Mouse (Mus musculus) cerebellum, postnatal 25 days (tissue): ENCODE data around the gene Angptl2.
A peak's percentile ranks its signal among the peaks of the same experiment; 100 is the strongest.

Source experiments
- DNase-seq, 2 experiments: peaks; one replicate each; pipeline ENCODE4 v3.0.0; 2021; ENCODE audit warnings: mixed read lengths in 2 of 2

Gene Angptl2

DNA sequence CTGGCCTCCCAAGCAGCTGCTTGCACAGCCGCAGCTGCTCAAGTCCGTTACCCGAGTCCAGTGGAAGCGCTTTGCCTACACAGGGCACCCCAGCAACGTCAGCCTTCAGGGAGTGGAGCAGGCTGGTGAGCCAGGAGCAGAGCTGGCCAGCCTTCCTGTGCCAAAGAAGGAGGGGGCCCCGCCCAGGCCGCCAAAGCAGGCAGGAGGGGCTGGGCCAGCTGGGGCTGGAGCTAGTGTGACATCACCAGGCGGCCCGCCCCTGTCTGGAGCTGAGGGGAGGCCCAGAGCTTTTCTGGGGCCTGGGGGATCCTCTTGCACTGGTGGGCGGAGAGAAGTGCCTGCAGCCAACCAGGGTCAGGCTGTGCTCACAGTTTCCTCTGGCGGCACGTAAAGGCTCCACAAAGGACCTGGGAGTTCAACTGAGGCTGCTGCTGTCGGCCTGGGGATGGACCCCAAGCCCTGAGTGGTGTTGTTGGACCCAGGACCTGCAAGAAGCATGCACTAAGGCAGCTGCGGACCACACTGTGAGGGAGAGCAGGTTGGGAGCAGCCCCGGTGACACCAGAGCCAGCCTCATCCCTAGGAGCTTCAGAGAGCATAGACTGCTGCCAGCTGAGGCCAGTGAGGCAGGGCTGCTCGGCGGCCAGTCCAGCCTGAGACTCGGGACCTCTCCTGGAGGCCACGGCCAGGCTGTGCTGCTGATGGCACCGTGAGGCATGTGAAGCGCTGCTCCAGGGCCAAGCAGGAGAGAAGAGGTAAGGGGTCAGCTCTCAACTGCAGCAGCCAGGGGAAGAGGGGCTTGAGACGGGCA is at the start of gene Angptl2:
TSS of gene Angptl2 (plus strand) at position 370 of the 810 bp plus-strand sequence.
- DNase-seq = peak; percentile 80 to 85

DNA sequence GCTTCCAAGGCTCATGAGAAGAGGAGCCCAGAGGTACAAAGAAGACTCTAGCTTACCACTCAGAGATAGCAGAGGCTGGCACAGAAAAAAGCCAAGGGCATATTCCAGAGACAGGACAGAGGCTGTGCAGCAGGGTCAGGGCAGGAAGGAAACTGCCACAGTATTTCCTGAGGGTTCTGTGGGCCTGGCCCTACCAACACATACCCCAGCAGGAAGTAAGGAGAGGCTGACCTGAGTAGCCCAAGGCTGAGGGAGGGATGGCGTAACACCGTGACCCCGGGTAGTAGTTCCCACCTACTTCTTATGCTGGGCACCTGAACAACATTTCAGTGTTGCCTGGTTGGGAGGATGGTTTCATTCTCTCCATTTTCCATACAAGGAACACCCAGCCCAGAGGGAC is 48.8 kb upstream of the Angptl2 start:
- no peak for DNase-seq

DNA sequence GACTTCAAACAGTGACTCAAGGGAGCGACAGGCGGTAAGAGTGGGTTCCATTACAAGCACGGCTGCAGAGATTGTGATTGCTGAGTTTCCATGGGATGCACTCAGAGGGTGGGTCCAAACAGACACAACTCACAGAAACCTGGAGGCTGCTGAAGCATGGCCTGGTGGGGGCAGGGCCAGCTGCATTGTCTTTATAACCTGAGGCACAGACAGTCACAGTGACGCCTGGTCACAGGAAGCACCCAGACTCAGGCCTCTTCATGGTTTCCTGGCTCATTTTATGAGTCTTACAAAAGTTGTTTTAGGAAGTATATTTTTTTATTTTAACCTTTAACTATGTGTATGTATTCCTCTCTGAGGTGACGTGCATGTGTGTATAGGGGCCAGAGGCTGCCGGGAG is 46.4 kb upstream of the Angptl2 start:
- DNase-seq = no peak

DNA sequence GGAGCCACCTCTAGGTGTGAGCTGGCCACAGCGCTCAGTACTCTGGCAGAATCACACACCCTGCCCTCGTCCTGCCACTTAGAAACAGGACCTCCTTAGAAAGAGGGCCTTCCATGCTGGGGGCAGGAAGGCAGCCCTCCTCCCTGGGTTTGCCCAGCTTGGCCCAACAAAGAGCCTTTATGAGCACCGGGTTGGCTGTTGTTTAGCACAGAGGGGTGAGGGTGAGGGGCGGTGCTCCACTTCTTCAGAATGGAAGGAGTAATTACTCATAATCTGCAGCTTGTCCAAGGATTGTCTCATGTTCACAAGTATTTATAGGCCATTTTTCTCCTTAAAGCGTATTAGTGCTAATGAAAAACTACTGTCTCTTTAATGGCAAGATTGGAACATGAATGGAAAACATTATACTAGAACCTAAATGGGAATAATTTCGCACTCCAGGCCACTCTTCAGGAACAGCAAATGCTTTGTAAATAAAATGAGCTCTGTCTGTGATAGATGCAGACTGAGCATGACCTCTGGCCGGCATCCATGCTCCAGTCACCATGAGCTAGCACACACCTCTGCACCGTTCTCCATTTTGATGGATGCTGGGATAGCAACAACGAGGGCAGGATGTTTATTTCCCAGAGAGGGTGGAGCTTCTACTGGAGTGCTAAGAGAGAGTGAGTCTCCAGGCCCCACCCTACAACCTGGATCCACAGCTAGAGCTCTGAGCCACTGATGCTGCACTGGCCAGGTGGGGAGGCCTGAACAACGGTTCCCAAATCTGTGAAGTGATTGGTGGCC is 44.9 kb upstream of the Angptl2 start:
- DNase-seq = no peak

DNA sequence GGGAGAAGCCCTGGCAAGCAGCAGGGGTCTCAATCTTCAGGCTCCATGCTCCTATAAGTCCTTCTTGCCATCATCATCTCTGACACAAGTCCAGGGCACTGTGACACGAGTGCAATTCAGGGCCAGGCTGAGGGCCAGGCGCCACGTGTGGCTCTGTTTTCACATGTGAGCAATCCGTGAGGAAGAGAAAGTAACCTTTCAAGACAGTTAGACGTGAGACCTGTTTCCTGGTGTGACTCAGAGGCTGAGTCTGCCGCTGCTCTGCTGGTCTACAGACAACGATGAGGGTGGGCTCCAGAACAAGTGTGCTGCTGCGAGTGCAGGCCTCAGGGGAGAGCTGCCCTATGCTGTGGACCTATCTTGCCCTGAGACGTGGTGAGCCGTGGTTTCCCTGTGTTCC is 42.7 kb upstream of the Angptl2 start:
- DNase-seq = no peak

DNA sequence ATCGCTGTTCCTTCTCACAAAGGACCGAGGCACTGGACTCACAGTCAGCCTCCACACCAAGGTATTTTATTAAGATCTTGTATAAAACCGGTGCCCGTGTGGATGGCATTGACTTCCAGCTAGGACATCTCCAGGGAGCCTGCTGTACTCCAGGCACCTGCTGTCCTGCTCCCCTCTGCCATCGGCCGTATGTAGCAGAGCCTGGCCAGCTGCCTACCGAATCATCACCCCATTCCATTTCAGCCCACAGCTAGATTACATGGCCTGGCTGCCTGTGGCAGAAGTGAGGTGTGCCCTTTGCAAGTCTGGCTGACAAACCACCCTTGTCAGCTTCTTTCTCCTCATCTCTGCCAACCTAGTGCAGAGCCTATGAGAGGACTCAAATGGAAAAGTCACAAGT is 42.2 kb upstream of the Angptl2 start:
- no peak for DNase-seq

DNA sequence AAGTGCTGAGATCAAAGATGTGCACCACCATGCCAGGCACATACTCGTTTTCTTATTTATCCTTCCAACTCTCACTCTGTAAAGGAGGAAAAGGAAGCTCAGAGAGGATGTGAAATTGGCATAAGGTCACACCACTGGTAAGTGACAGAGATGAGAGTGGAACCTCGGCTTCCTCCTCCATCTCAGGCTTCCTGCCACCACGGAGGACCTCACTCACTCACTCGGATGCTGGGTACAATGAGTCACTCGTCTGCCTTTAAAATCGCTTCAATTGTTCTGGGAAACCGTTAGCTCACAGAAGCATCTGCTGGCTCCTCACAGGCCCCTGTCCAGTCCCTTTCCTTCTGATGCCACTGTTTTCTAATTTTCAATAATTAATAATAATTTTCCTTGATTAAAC is 39.4 kb upstream of the Angptl2 start:
- DNase-seq = no peak

DNA sequence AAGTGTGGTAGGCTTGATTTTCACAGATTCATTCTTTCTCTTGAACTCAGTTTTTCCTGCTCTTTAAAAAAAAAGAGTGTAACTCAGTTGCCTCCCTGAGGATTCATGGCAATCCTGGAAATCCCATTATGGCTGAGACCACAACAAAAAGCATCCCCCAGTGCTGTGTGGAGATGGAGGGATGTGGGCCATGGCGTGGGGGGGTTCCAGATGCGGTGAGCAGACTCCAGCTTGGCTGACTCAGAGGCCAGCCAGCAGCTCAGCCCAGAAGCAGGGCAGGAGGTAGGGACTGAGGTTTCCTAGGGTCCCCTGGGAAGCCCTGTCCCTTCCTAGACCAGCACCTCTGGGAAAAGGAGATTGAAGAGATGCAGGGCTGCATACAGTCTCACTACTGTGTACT is 38.9 kb upstream of the Angptl2 start:
- no peak for DNase-seq

DNA sequence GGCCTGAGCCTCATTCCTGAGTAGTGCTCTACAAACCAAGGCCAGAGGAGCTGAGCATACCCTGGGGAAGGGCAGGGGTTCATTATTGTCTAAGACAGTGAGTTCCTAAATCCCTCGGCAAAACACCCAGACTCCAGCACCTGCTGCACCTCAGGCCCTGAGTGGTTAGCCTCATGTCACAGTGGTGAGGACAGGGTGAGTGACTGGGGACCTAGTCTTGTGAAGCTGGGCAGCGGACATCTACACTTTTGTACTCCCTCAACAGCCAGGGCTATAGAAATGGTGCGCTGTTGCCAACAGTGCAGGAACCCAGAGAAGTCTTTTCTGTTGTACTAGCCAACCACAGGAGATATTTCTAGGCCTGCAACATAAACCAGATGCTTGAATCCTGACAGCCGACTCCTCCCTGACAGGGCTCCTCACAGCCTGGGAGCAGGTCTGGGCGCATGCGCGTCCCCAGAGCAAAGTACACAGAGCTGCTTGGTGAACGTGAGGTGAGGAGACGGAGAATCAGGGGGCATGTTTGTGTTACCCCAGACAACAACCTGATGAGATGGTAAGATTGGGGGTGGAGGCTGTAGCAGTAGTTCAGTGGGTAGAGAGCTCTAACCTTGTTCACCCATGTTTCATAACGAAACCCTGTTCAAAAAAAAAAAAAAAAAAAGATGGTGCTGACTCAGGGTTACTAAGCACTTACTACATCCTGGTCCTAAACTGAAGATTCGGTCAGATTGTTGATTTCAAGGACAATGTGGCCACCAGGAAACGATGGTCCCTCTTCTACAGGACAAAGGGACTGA is 38.2 kb upstream of the Angptl2 start:
- DNase-seq = no peak

DNA sequence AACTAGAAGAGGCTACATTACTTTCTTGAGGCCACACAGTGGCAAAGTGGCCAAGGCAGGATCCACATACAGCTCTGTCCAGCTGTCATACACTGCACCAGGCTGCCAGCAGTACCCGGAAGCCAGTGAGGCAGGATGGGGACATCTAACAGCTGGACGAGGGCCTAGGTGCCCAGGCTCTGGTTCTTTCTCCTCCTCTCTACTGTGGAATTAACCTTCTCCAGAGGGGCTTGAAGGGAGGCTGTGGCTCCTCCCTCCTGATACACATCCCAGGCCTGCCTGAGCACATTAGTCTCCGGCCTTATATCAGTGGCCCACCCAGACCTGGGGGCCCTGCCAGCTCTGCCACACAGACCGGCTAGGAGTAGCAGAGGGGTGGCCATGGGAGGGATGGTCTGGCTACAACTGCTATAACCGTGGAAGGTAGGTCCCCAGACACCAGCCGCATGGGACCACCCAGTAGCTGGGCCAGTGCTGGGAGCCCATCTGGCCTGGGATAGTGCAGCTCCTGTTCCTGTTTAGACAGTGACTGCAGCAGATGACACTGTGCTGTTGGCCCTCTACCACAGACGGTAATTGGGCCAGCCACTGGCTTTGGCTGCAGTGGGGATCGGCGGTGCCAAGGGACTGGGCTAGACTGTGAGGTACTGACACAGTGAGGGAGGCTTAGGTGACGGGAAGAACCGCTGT is 37.5 kb upstream of the Angptl2 start:
- peak; percentile 77 to 84 for DNase-seq

DNA sequence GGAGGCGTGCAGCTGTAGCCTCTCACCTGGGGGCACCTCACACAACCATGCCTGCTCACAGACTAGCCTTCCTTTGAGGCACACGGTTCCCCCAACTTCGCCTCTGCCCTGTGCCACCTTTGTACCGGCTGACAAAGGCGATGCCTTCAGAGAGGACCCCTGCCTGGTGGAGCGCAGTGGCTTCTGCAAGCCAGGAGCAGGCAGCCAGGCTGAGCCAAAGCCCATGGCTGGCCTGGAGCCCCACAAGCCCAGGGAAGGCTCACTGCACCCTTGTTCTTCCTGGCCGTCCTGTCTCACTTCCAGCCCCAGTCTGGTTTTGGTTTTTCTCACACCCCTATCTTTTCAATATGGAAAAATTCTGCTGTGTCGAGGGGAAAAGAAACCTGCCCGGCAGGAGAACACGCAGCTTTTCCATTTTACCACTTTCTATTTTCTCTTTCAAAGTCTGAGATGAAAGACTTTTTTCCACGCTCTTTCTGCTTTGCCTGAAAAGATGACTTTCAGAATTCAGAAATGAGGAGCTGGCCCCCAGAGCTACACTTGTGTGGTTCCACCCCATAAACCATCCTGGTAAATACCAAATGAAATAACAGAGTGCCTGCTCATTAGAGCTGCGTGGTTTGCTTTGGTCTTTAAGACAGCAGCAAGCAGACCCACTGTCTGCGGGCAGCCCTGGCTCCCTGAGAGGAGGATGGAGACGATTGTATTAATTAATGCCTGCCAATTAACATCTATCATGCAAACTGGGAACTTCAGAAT is 36.5 kb upstream of the Angptl2 start:
- peak; percentile 45 to 50 for DNase-seq

DNA sequence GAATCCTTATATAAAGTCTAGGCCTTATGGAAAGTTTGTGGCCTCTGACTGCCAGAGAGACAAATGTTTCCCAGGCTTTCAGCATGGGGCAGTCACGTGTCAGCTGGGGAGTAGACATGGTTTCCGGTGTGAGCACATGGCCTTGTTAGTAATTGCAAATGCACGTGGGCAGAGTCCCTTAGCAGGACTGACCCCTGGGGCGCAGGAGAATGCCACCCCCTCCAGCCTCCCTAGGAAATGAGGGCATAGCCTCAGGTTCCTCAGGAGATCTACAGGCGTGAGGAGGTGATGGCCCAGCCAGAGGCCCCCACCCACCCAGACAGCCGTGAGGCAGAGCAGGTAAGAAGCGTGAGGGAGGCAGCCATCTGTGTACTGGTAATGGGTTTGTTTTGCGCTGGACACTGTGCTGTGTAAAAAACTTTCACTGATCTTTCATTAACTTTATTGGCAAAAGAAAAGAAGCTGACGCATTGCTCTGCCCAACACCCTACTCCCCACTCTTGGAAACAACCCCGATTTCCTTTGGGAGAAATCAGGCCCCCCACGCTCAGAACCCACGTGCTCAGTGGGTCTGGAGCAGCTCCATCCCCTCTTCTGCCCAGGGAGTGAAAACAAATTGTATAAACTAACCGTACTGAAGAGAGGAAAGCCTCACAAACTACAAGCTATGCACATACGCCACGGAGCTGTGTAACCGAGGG is 35.8 kb upstream of the Angptl2 start:
- no peak for DNase-seq

DNA sequence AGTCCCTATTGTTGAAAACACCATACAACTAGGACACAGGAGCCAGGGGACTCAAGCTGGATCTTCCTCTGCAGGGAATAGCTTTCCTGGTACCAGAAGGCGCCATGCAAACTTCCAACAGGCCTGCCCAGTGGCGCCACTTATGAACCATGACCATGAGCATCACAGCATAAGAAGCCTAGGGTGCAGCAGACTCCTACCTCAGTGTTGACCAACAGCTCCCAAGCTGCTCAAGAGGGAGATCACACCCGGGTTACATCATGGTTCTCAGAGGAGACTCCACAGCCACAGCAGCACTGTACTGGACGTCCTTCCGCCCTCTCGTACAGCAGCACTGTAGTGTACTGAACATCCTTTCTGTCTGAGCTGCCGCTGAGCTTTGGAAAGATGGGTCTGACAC is 32.5 kb upstream of the Angptl2 start:
- DNase-seq = no peak

DNA sequence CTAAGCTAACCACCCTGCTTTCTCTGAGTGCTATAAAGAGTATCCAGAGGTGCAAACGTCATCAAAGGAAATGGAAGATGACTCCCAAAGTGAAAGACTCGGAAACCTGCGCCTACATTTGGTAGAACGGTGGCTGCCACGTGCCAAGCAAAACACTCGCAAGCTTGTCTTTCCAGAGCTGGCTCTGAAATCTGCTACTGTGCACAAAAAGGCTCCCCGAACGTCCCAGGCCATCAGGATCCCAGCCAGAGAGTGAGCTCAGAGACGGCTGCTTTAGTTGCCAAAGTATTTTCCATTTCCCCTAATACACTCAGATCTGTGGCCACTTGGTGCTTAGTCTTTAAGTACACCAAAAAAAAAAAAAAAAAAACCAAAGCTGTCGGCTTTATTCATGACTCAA is 31.2 kb upstream of the Angptl2 start:
- DNase-seq = peak; percentile 46 to 57

DNA sequence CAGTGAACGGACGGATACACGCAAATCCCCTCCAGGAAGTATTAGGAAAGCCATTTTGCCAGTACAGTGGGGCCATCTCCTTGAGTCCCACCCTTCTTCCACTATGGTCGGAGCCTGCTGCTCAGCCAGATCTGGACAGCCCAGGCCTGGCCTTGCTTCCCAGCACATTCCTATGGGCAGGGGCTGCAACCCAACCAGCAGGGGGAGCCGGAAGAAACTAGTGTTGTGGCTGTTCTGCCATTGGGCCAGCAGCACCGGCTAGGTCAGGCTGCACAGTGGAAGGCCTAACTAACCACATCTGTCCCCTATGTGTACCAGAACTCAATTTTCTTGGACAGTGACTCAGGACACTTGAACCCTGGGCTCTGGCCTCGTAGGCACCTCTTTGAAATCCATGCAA is 30.6 kb upstream of the Angptl2 start:
- DNase-seq = peak in 1 of 2 experiments; percentile 61

DNA sequence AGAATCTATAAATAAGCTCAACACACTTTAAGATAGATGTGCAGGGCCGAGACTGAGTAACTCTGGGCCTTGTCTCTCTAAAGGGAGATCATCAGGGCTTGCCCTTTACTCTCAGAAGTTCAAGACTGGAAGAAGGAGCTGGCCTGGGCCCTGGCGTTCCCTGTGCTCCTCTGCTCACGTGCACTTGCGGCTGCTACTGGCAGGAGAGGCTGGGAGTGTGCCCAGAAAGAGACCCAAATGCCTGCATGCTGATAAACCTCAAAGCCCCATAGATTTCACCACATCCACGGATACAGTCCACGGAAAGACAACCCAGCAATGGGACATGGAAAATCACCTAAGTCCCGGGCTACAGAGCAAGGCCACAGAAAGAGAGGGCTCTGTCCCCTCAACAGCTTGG is 29.4 kb upstream of the Angptl2 start:
- DNase-seq = no peak

DNA sequence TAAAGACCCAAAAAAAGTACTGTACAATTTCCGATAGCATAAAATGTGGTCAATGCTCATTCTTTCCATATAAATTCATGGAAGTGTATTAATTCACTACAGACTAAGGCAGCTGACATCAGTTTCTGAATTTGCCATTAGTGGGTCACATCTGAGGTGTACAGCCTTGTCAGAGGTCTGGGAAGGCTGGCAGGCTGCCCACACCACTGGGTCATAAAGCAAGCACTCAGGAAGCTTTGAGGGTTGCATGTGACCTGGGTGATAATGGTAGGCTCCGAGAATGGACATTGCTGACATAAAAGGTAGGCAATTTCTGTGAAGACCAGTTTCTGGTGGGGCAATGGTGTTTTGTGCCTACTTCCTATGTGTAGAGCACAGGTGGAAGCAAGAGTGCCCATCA is 28.0 kb upstream of the Angptl2 start:
- DNase-seq = peak in 1 of 2 experiments; percentile 53

DNA sequence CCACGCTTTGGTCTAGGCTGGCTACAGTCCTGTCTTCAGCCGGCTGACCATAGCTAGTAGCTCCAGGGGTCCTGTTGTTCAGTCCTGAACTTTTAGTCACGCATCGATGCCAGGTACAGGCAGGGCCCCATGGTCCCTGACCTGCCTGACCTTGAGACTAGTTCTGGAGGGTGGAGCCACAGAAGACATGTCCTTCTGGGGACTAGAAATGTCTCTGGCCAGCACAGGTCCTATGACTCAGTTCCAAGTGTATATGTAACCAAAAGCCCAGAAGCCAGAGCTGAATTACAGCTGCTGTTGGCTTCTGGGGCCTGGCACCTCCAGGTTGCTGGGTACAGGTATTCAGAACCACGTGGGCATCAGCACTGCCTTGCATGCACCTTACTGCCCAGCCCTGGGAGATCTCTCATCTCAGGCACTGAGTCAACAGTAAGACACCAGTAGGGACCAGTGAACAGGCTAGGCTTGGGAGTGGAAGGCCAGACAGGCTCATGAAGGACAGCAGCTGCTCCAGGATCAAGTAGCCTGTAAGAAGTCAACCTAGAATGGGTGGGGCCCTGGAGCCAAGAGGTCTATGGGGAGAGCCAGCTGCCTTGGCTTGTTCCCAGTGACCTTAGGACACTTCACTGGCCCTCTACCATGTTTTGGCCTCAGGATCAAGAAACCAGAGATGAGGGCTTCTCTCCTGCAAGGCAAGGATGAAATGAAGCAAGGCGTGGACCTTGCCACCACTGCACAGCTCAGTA is 26.8 kb upstream of the Angptl2 start:
- DNase-seq = no peak

DNA sequence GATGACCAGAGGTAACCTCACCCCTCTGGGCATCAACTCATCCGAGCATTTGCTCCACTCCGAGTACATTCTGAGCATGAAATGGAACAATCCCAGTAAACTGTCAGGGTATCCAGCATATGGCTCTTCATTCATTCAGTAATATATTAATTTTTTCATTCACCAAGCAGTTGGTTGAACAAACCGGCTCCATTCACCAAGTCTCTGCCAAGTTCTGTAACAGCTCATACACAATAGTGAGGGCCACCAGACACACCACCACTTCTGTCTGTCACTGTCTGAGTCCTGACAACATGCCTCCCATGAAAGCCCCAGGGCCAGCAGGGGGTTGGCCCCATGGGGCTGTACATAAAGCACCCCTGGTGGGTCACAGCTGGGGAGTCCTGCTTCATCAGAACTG is 25.9 kb upstream of the Angptl2 start:
- DNase-seq = no peak

DNA sequence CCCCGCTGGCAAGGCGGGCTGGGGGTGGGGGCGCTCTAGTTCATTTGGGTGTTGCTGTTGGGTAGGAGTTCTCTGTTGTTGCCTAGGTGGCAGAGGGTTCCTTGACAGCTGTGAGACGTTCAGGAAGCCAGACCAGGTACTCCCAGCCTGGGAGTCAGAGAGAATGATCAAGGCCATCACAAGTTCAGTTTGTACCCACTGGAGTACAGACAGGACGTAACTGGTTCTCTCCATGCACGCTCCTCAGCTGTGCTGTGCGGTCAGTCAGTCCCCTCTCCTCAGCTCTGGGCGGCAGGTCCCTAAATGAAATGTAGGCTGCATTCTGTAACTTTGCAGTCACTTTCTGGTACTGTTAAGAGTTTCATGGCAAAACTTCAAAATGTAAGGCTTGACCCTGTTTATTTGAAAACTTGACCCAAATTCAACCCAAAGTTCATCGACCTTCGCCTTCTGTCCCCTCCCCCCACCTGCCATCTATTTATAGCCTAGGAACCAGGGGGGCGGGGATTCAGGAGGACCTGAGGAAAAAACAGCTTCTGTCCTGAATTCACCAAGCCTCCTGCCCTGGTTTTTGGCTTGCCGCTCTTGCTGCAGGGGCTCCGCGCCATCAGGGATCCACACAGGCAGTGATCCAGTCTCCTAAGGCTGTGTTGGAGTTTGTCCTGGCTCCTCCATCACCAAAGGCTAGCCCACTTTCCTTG is 15.4 kb upstream of the Angptl2 start:
- DNase-seq = peak; percentile 52 to 61
